Comparison of ENCODE assay signal across 23 mouse cellular contexts in the genomic region with DNA sequence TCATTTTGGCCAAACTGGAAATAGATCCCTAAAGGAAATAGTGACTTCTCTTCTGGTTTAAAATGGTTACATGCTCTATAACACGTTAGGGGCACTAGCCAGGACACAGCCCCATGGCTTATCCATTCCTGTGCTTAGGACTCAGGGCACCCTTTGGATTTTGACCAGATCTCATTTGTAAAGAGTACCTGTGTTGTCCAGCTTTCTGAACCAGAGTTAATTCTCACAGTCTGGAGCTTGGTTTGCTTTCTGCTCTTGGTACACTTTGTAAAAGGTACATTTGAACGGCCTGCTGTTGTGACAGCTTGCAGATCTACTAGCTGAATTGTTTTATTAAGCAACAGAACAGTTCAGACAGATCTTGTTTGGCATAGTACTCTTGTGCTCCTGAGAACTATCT. TPM values are rescaled to one million over a fixed set of nuclear protein-coding genes. Genes with fewer than 3 reads are reported as not detected.
DNase-seq lines count a peak whose midpoint lies in the region; TF ChIP-seq lines count a peak whose summit lies in the region.
"Had no signal": no experiment of that assay in that cellular context is flagged by ENCODE, and none has a peak within 500 bp of the region (broad histone marks: within the 10 kb centered on the region; RNA-seq: fewer than 3 reads in every experiment).

No protein-coding gene starts in this region.

- no peaks in the 10 kb centered on the region for H3K27me3 ChIP-seq in liver, adult 2 months (ENCODE audit: control insufficient read depth, insufficient read depth, low read length)
- H3K27me3 ChIP-seq: embryonic facial prominence, embryonic 15.5 days had no signal

- no peaks in the 10 kb centered on the region; the same call in 1 of the 2 replicates for H3K4me1 ChIP-seq in liver, adult 2 months (ENCODE audit: control insufficient read depth, insufficient read depth, low read length)
- H3K4me1 ChIP-seq: hindbrain, embryonic 10.5 days had no signal

- H3K9ac ChIP-seq in liver, adult 2 months (ENCODE audit: low read depth, low read length): no peak overlapping the region
- H3K9ac ChIP-seq: embryonic facial prominence, embryonic 15.5 days; hindbrain, embryonic 14.5 days had no signal

- H3K27ac ChIP-seq in liver, adult 2 months (replicated peaks; ENCODE audit: insufficient read depth, low read depth, low read length): no peak overlapping the region; the same call in 1 of the 2 replicates
- no peak overlapping the region for H3K27ac ChIP-seq in gastrocnemius, adult 2 months
- H3K27ac ChIP-seq: embryonic facial prominence, embryonic 15.5 days; forebrain, embryonic 10.5 days; heart, adult 2 months; hindbrain, embryonic 10.5 days; hindbrain, embryonic 14.5 days had no signal

- no peak for TF ChIP-seq CTCF in liver, adult 2 months (IDR thresholded peaks at IDR 0.05; ENCODE audit: low read depth, low read length)
- no peak for TF ChIP-seq CTCF in gastrocnemius, adult 2 months (IDR thresholded peaks at IDR 0.05)

- intact Hi-C loops in gastrocnemius, adult 2 months (cut with DNase I): no loop called here

- no peaks in the 10 kb centered on the region for H3K36me3 ChIP-seq in liver, adult 2 months (ENCODE audit: control insufficient read depth, insufficient read depth, low read length)
- H3K36me3 ChIP-seq: embryonic facial prominence, embryonic 15.5 days; forebrain, embryonic 10.5 days; hindbrain, embryonic 10.5 days had no signal

- WGBS in liver, adult 2 months: 42% methylated on average over 2 of the region's 2 CpGs

- H3K79me2 ChIP-seq in liver, adult 2 months (ENCODE audit: control insufficient read depth, insufficient read depth, low read length): no peaks in the 10 kb centered on the region

- DNase-seq in kidney, adult 11 months: peak; percentile 14
- DNase-seq in kidney, postnatal 25 days: no peak
- peak; percentile 79 for DNase-seq in liver, adult 2 months (ENCODE audit: extremely low read depth, low read depth, low spot score)
- DNase-seq in liver: no peak
- DNase-seq in layer of hippocampus, adult 18-20 months (ENCODE audit: low spot score in 2 of 2): peak; percentile 20 to 84
- peak; percentile 69 for DNase-seq in layer of hippocampus, adult 9-11 months
- no peak for DNase-seq in gastrocnemius, adult 2 months
- DNase-seq in cerebellum, adult 11-12 months: no peak
- DNase-seq: adrenal gland, postnatal 14 days; cerebellum, adult 8-10 months; cerebellum, postnatal 14 days; embryo, embryonic 11 days; gastrocnemius, postnatal 10 days; heart, adult 2 months had no signal

- no peak overlapping the region for H3K4me3 ChIP-seq in liver, adult 2 months (ENCODE audit: insufficient read depth, low read depth, low read length)
- H3K4me3 ChIP-seq in gastrocnemius, adult 2 months: no peak overlapping the region
- H3K4me3 ChIP-seq: embryonic facial prominence, embryonic 15.5 days; erythroblast, embryonic 14.5 days; forebrain, embryonic 10.5 days; heart, adult 2 months; hindbrain, embryonic 10.5 days had no signal

- TF ChIP-seq POLR2A in liver, adult 2 months (IDR thresholded peaks at IDR 0.05; ENCODE audit: extremely low read depth, insufficient read depth, low read length): no peak

RNA-seq across cellular contexts. Expression of gene Plb1, which starts 25.8 kb away (rescaled TPM):
- under 0.01 and 0.07 TPM in 2 replicates for total RNA-seq in liver, adult 2 months (2014; rRNA removed)
- polyA plus RNA-seq in liver, adult 2 months (2012; rRNA removed): 0.02 TPM in 1 of 2 replicates, not detected in the other
- 1 to 10 TPM in 1 of 2 experiments, under 1 TPM in 1; 0.84 to 1.1 TPM for total RNA-seq in layer of hippocampus, adult 18-20 months (2021)
- 1 to 10 TPM in 1 of 2 experiments, under 1 TPM in 1; 0.97 to 1.3 TPM for total RNA-seq in gastrocnemius, adult 2 months (2021)
- total RNA-seq: adrenal gland, postnatal 14 days; common myeloid progenitor, adult 5-6 weeks; MEL had no signal
- polyA plus RNA-seq: C2C12; embryonic facial prominence, embryonic 11.5 days; hindbrain, embryonic 14.5 days had no signal

Comparison
In these comparisons a context has a peak if more than half of its experiments do, and no peak if none do; other contexts are left out.
1. DNase-seq: peak in kidney, adult 11 months (single experiment), liver, adult 2 months (single experiment), layer of hippocampus, adult 18-20 months (2 of 2) and layer of hippocampus, adult 9-11 months (single experiment); none in kidney, postnatal 25 days (0 of 2), liver (single experiment), gastrocnemius, adult 2 months (single experiment) and cerebellum, adult 11-12 months (single experiment).